Mouse (Mus musculus) G1E-ER4 (cell line): ENCODE results near the gene Gcdh. TPM values are rescaled to one million over a fixed set of nuclear protein-coding genes. Genes with fewer than 3 reads are reported as not detected.

ENCODE experiments used
- GATA1 ChIP-seq: IDR thresholded peaks from one replicate; pipeline ENCODE4 v1.8.0; 2012; ENCODE audit warnings: low read length, inconsistent platforms
- polyA plus RNA-seq: library from polyadenylated mRNA; stranded (reverse); fragments of >175 nt; gene quantifications from 2 replicates; pipeline ENCODE4 v1.2.3, GENCODE M21; 2012

Gene Gcdh
- polyA plus RNA-seq, 1 experiment: 89.9 TPM

GRCm38 (mm10) chr8:84847684-84848435 lies 45.9 kb downstream of the Gcdh start:
- peak; percentile 85 for TF ChIP-seq GATA1

GRCm38 (mm10) chr8:84846722-84847572 lies 46.8 kb downstream of the Gcdh start, which contains the start of gene Calr:
Calr (minus strand) TSS chr8:84846934.
- TF ChIP-seq GATA1: no peak

- TF ChIP-seq GATA1: no peak
Observed at GRCm38 (mm10) chr8:84846094-84846721, 47.5 kb downstream of the Gcdh start.

- TF ChIP-seq GATA1: no peak
Observed at GRCm38 (mm10) chr8:84845355-84846093, 48.2 kb downstream of the Gcdh start.

- TF ChIP-seq GATA1: no peak
Observed at GRCm38 (mm10) chr8:84844397-84845070, 49.2 kb downstream of the Gcdh start.

- TF ChIP-seq GATA1: no peak
Observed at GRCm38 (mm10) chr8:84841514-84841913, 52.2 kb downstream of the Gcdh start.

GRCm38 (mm10) chr8:84840248-84840999 lies 53.3 kb downstream of the Gcdh start, which contains the start of gene Rad23a:
Rad23a (minus strand) TSS chr8:84840665.
- TF ChIP-seq GATA1: no peak

- TF ChIP-seq GATA1: no peak
Observed at GRCm38 (mm10) chr8:84839875-84840247, 53.9 kb downstream of the Gcdh start.

GRCm38 (mm10) chr8:84839411-84839810 lies 54.3 kb downstream of the Gcdh start:
- no peak for TF ChIP-seq GATA1

- TF ChIP-seq GATA1: no peak
Observed at GRCm38 (mm10) chr8:84838513-84838912, 55.2 kb downstream of the Gcdh start.

- TF ChIP-seq GATA1: no peak
Observed at GRCm38 (mm10) chr8:84837912-84838470, 55.7 kb downstream of the Gcdh start.

GRCm38 (mm10) chr8:84837149-84837911 lies 56.4 kb downstream of the Gcdh start:
- no peak for TF ChIP-seq GATA1

Other genes with a start within 250 kb of the Gcdh start
- 130 and 154 TPM in 2 replicates for gene Ier2, start 231.1 kb downstream of the Gcdh start, polyA plus RNA-seq
- gene Trmt1, start 207.6 kb downstream of the Gcdh start, polyA plus RNA-seq: 205 and 272 TPM in 2 replicates
- gene Nacc1, start 206.1 kb downstream of the Gcdh start, polyA plus RNA-seq: 187 and 191 TPM in 2 replicates
- 435 and 447 TPM in 2 replicates for gene Lyl1, start 192.5 kb downstream of the Gcdh start, polyA plus RNA-seq
- 17.8 and 20.7 TPM in 2 replicates for gene G430095P16Rik, start 170.9 kb downstream of the Gcdh start, polyA plus RNA-seq
- 16.4 and 17.8 TPM in 2 replicates for gene Nfix, start 93.6 kb downstream of the Gcdh start, polyA plus RNA-seq
- 1.6 and 1.7 TPM in 2 replicates for gene Dand5, start 71.1 kb downstream of the Gcdh start, polyA plus RNA-seq
- 88.2 and 112 TPM in 2 replicates for gene Gadd45gip1, start 62.4 kb downstream of the Gcdh start, polyA plus RNA-seq
- 615 and 707 TPM in 2 replicates for gene Rad23a, start 53.3 kb downstream of the Gcdh start, polyA plus RNA-seq
- gene Calr, start 47.0 kb downstream of the Gcdh start, polyA plus RNA-seq: 315 and 318 TPM in 2 replicates
- gene Farsa, start 36.9 kb downstream of the Gcdh start, polyA plus RNA-seq: 149 and 179 TPM in 2 replicates
- 77.8 and 102 TPM in 2 replicates for gene Syce2, start 21.8 kb downstream of the Gcdh start, polyA plus RNA-seq
- 371 and 477 TPM in 2 replicates for gene Klf1, start 8.0 kb upstream of the Gcdh start, polyA plus RNA-seq
- gene Dnase2a, start 14.6 kb upstream of the Gcdh start, polyA plus RNA-seq: 25.4 and 75.0 TPM in 2 replicates
- 0.46 and 0.50 TPM in 2 replicates for gene Mast1, start 43.4 kb upstream of the Gcdh start, polyA plus RNA-seq
- not detected in 2 replicates for gene Rtbdn, start 53.1 kb upstream of the Gcdh start, polyA plus RNA-seq
- gene Gm49661, start 75.5 kb upstream of the Gcdh start, polyA plus RNA-seq: not detected in 2 replicates
- 29.7 and 136 TPM in 2 replicates for gene Prdx2, start 75.7 kb upstream of the Gcdh start, polyA plus RNA-seq
- 725 and 803 TPM in 2 replicates for gene Rnaseh2a, start 75.8 kb upstream of the Gcdh start, polyA plus RNA-seq
- 68.1 and 95.2 TPM in 2 replicates for gene Junb, start 84.8 kb upstream of the Gcdh start, polyA plus RNA-seq
- 10.7 and 11.9 TPM in 2 replicates for gene Hook2, start 96.7 kb upstream of the Gcdh start, polyA plus RNA-seq
- 0.03 TPM in 2 replicates for gene Best2, start 120.6 kb upstream of the Gcdh start, polyA plus RNA-seq
- 97.2 and 187 TPM in 2 replicates for gene Asna1, start 131.4 kb upstream of the Gcdh start, polyA plus RNA-seq
- gene Trir, start 132.9 kb upstream of the Gcdh start, polyA plus RNA-seq: 299 and 448 TPM in 2 replicates
- 17.1 and 25.1 TPM in 2 replicates for gene Tnpo2, start 143.0 kb upstream of the Gcdh start, polyA plus RNA-seq
- gene Fbxw9, start 166.1 kb upstream of the Gcdh start, polyA plus RNA-seq: 24.7 and 27.7 TPM in 2 replicates
- 1.1 and 1.3 TPM in 2 replicates for gene Gm5741, start 174.1 kb upstream of the Gcdh start, polyA plus RNA-seq
- 35.9 and 40.4 TPM in 2 replicates for gene Dhps, start 177.8 kb upstream of the Gcdh start, polyA plus RNA-seq
- 4.1 and 22.5 TPM in 2 replicates for gene Wdr83os, start 186.8 kb upstream of the Gcdh start, polyA plus RNA-seq
- gene Wdr83, start 187.4 kb upstream of the Gcdh start, polyA plus RNA-seq: 18.1 and 45.7 TPM in 2 replicates
- 9.5 and 11.4 TPM in 2 replicates for gene Man2b1, start 189.3 kb upstream of the Gcdh start, polyA plus RNA-seq
- not detected in 2 replicates for gene Zfp791, start 229.2 kb upstream of the Gcdh start, polyA plus RNA-seq